Mouse (Mus musculus): Measurements from ENCODE around the gene Atp8b5.
A peak's percentile ranks its signal among the peaks of the same experiment; 100 is the strongest.

Atp8b5 gene

DNA sequence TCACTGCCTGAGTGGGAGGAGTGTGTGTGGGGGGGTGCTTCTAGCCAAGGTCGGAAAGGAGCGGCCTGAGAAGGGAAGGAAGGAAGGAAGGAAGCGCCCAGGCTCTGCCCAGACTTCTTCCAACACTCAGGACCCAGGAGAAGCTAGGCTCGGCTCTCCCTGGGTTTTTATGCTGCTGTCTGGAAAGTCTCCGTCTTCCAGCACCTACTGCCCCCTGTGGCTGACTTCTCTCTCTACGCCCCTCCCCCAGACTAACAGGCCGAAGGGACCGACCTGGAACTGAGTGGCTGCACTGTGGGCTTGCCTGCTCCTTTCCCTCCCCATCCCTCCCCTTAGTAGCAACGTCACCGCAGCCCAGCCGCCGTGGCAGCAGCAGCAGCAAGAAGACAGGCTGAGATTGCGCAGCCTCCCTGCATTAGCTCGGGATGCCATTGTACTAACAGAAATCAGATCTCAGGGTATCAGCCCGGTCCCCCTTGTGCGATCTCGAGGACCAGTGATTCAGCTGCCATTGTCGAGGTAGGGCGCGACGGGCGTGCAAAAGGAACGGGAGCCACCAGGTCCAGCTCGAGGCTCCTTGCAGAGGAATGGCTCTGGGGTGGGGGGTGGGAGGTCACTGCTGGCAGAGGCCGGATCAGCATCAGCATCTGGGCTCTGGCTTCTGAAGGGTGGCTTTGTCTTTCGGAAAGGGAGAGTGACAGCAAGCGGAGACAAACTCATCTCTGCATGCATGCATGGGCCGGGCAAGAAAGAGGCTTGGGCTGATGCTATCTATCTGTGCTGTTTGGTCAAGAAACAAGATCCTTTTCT, 139.4 kb downstream of the Atp8b5 start:
- no peak for DNase-seq (ENCODE audit: low read depth in 1 of 2, low spot score in 2 of 2)

GRCm38 (mm10) chr4:43407071-43407920, 140.3 kb downstream of the Atp8b5 start:
- no peak for DNase-seq (ENCODE audit: low read depth in 1 of 2, low spot score in 2 of 2)

DNA sequence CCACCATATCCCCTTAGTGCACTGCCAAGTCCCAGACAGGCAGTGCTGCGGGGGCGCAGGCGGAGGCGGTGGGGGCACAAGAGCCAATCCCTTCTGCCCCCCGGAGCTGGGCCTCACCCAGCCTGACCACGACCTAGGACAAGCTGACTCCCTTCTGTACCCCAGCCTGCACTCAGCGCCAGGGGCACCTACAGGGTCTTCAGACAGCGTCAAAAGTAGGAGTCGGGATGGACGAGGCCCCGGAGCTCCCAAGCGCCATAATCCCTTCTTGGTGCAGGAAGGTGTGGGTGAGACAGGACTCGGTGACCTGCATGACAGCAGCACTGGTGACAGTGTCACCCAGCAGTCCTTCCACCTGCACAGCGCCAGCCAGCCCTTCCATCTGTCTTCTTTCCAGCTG, 147.8 kb downstream of the Atp8b5 start:
- no peak for DNase-seq (ENCODE audit: low read depth in 1 of 2, low spot score in 2 of 2)

DNA sequence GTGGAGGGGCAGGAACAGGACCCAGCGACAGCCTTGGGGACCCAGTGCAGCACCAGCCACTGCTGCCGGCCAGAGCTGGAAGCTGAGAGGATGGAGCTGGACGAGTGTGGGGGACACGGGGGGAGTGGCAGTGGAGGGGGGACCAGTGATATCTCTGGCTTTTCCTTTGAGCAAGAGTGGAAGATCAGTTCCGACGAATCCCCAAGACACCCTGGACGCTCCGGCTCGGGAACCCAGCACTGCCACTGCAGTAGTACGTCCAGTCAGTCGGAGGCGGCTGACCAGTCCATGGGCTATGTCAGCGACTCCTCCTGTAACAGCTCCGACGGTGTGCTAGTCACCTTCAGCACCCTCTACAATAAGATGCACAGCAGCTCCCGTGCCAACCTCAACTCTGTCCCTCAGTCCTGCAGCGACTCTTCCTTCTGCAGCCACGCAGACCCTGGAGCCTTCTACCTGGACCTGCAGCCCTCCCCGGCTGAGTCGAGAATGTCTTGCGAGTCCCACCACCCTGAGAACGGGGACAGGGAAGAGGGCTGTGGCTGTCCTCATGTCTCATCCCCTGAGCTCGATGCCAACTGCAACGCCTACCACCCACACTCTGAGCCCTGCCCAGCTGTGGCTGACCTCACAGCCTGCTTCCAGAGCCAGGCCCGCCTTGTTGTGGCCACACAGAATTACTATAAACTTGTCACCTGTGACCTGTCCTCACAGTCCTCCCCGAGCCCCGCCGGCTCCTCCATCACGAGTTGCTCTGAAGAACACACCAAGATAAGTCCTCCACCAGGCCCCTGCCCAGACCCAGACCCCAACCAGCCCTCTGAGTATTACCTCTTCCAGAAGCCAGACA, 148.5 kb downstream of the Atp8b5 start:
- no peak for DNase-seq (ENCODE audit: low read depth in 1 of 2, low spot score in 2 of 2)

GRCm38 (mm10) chr4:43416071-43416490, 149.1 kb downstream of the Atp8b5 start:
- no peak for DNase-seq (ENCODE audit: low read depth in 1 of 2, low spot score in 2 of 2)

DNA sequence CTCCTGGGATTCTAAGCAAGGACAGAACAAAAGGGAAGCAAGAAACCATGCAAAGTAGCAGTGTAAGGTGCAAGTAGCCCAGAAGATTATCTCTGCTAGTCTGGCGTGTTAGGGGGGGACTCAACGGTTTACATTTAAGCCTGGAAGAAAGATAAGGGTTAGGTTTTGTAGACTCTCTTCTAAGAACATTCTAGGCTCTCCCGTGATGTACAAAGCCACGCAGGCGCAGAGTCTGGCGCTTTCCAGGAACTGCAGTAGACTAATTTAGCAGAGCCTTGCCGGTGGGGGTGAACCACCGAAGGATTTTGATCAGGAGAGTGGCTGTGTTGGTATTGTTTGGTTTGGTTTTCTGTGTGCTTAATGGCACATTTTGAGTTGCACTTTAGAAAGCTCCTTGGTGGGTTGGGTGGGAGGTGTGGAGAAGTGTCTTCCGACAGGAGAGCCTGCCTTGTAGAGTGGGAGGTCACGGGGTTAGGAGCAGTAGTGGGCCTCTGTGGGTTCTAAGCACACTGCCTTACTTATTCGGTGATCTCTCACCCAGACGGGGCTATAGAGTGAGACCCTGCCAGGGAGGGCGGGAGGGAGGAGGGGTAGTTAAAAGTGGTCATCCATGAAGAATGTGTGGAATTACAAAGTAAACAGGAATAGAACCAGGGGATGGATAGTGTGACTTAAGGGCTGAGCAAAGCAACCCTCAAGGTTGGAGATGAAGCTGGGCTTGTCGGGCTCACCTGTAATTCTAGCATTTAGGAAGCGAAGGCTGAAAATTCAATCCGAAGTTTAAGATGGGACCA, 150.5 kb downstream of the Atp8b5 start:
- no peak for DNase-seq (ENCODE audit: low read depth in 1 of 2, low spot score in 2 of 2)

GRCm38 (mm10) chr4:43418450-43418849, 151.5 kb downstream of the Atp8b5 start:
- no peak for DNase-seq (ENCODE audit: low read depth in 1 of 2, low spot score in 2 of 2)

DNA sequence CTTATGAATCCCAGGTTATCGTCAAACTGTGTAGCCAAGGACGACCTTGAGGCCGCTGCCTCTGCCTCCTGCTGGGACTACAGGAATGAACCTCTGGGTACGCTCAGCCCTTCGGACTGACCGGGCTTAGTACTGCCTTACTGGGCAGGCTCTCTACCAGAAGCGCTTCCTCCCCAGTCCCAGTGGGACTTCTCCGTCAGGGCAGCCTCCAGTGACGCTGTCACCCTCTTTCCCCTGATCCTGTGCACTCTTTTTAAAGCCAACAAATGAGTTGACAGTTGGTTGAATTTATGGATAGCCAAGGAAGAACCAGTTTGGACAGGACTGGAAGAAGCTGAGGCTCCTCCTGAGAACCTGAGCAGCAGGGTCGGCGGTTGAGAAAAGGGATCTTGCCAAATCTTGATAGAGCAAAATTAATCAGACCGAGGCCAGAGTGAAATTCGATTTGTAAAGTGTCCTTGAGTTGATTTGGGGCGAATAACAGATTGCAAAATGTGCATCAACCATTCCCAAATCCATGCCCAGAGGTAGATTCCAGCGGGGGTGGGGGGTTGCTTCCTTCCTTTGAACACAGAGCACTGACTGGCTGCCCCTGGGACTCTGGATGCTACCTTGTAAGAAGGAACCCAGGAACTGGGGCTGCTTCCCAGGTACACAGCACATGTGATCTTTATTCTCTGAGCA, 152.2 kb downstream of the Atp8b5 start:
- no peak for DNase-seq (ENCODE audit: low read depth in 1 of 2, low spot score in 2 of 2)

DNA sequence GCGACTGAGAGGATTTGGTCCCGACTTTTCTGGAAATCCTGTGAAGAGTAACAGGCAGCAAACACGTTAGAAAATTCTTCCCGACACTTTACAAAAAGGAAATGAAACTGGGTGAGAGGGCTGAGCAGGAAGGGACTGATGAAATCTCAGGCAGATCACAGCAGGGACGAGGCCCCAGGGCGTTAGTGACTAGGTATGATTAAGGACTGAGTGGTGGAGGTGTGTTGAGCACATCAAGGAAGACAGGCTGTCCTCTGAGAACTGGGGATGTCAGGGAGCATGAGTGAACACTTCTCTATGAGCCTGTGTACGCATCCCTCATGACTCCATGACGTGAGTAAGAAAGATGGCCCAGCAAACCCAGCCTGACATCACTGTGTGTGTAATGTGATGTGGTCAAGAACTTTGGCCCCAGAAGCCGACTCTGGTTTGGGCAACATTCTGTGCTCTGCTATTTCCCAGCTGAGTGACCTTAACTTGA, 152.9 kb downstream of the Atp8b5 start:
- no peak for DNase-seq (ENCODE audit: low read depth in 1 of 2, low spot score in 2 of 2)

- DNase-seq (ENCODE audit: low read depth in 1 of 2, low spot score in 2 of 2), result peak in 1 of 2 experiments; percentile 51
These were observed 153.3 kb downstream of the Atp8b5 start for GRCm38 (mm10) chr4:43420305-43420704.

DNA sequence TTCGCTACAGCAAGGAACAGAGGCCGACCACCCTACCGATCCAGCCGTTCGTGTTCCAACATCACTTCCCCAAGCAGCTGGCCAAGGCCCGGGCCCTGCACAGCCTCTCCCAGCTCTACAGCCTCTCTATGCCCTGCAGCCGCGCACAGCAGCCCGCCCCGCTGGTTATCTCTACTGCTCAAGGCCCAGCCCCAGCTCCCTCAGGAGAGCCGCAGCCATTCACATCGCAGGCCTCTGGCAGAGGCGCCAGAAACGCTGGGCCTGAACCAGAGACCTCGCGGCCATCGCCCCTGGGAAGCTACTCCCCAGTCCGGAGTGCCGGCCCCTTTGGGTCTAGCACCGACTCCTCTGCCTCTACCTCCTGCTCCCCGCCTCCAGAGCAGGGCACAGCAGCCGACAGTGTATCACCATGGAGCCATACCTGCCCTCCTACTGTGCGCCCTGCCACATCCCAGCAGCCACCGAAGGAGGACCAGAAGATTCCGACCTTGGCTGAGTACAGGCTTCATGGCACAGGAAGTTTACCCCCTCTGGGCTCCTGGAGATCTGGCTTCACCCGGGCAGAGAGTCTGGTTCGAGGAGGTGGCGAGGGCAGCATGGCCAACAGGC, 154.8 kb downstream of the Atp8b5 start:
- no peak for DNase-seq (ENCODE audit: low read depth in 1 of 2, low spot score in 2 of 2)

Data from monocyte, adult 2 months (primary cell).